Mouse (Mus musculus) heart, adult 2 months (tissue): Measurements from ENCODE around the gene Diablo.

Experiments used
- CTCF ChIP-seq: fragments of 200-600 bp; IDR thresholded peaks from 2 replicates; pipeline ENCODE4 v1.8.1; 2022; ENCODE audit warnings: antibody characterized with exemption, mild to moderate bottlenecking, moderate library complexity
- POLR2A ChIP-seq: fragments of 200-500 bp; IDR thresholded peaks from 2 replicates; pipeline ENCODE4 v1.6.1; 2011; ENCODE audit warnings: mild to moderate bottlenecking, low read depth, low read length, control low read depth; ENCODE audit not compliant: insufficient read depth

DNA sequence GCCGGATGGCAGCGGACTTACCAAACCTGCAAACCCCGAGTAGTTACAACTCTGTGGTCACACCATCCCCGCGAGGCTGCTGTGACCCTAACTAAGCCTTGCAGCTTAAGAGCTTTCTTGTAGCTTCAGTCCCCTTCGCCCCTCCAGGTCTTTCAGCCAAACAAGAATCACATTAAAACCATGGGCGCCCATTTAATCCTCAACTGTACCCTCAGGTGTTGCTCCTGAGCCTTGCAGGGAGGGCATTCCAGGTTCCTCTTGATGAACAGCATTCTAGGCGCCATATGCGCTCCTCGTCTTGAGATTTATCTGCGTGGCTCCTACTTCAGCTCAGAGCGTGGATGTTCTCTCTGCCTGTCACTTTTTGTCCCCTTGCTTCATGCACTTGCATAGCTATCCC, 15.1 kb downstream of the Diablo start:
- TF ChIP-seq POLR2A (no peak), CTCF (no peak)
